Mouse (Mus musculus): ENCODE results near the gene Fancf. TPM values are rescaled to one million over a fixed set of nuclear protein-coding genes. Genes with fewer than 3 reads are reported as not detected.
A peak's percentile ranks its signal among the peaks of the same experiment; 100 is the strongest.

The Fancf gene
- polyA plus RNA-seq, 1 experiment from 2014 or later, result 15.5 TPM

- Histone ChIP-seq H3K27ac (ENCODE audit: low read depth, low read length) (no peak overlapping the region), H3K4me3 (ENCODE audit: low read depth, low read length) (no peak overlapping the region), H3K4me1 (replicated peaks; ENCODE audit: control insufficient read depth, insufficient read depth, low read length) (no peaks in the 10 kb centered on the region), H3K36me3 (ENCODE audit: control insufficient read depth, insufficient read depth, low read length) (no peaks in the 10 kb centered on the region), H3K9ac (ENCODE audit: low read length) (no peak overlapping the region), H3K27me3 (ENCODE audit: control insufficient read depth, insufficient read depth, low read length) (no peaks in the 10 kb centered on the region), H3K9me3 (ENCODE audit: control insufficient read depth, low read length) (no peaks in the 10 kb centered on the region), H3K4me2 (ENCODE audit: low read depth, low read length, severe bottlenecking) (no peak overlapping the region)
- no peak for DNase-seq (ENCODE audit: low spot score)
- WGBS, result 63% methylated on average over 3 of the region's 3 CpGs
- ATAC-seq (replicated peaks; ENCODE audit: low FRiP score), result no peak
Observed at GRCm38 (mm10) chr7:51885345-51885744, 23.3 kb upstream of the Fancf start.

GRCm38 (mm10) chr7:51880121-51880520, 18.1 kb upstream of the Fancf start:
- Histone ChIP-seq H3K4me2 (ENCODE audit: low read depth, low read length, severe bottlenecking) (no peak overlapping the region), H3K4me1 (replicated peaks; ENCODE audit: control insufficient read depth, insufficient read depth, low read length) (0 out of 2 replicates have a peak, but pooled peaks cover 2% of the 10 kb centered on the region), H3K9ac (ENCODE audit: low read length) (no peak overlapping the region), H3K4me3 (ENCODE audit: low read depth, low read length) (no peak overlapping the region), H3K36me3 (ENCODE audit: control insufficient read depth, insufficient read depth, low read length) (no peaks in the 10 kb centered on the region), H3K27ac (ENCODE audit: low read depth, low read length) (no peak overlapping the region), H3K9me3 (ENCODE audit: control insufficient read depth, low read length) (no peaks in the 10 kb centered on the region), H3K27me3 (ENCODE audit: control insufficient read depth, insufficient read depth, low read length) (no peaks in the 10 kb centered on the region)
- ATAC-seq (replicated peaks; ENCODE audit: low FRiP score), result no peak
- no peak for DNase-seq (ENCODE audit: low spot score)
- WGBS, result 80% methylated on average over 4 of the region's 4 CpGs

GRCm38 (mm10) chr7:51879136-51879723, 17.2 kb upstream of the Fancf start:
- H3K9ac ChIP-seq (ENCODE audit: low read length), result peak overlapping the region; percentile 79
- ATAC-seq (replicated peaks; ENCODE audit: low FRiP score), result peak; percentile 96
- H3K27me3 ChIP-seq (ENCODE audit: control insufficient read depth, insufficient read depth, low read length), result no peaks in the 10 kb centered on the region
- DNase-seq (ENCODE audit: low spot score), result peak; percentile 75
- peak overlapping the region; percentile 39 for H3K4me3 ChIP-seq (ENCODE audit: low read depth, low read length)
- H3K9me3 ChIP-seq (ENCODE audit: control insufficient read depth, low read length), result no peaks in the 10 kb centered on the region
- no peaks in the 10 kb centered on the region for H3K36me3 ChIP-seq (ENCODE audit: control insufficient read depth, insufficient read depth, low read length)
- H3K4me1 ChIP-seq (replicated peaks; ENCODE audit: control insufficient read depth, insufficient read depth, low read length), result 0 out of 2 replicates have a peak, but pooled peaks cover 2% of the 10 kb centered on the region
- H3K4me2 ChIP-seq (ENCODE audit: low read depth, low read length, severe bottlenecking), result peak overlapping the region; percentile 79
- 1% methylated on average over 17 of the region's 17 CpGs for WGBS
- peak overlapping the region; percentile 53; the same call in 1 of the 2 replicates for H3K27ac ChIP-seq (ENCODE audit: low read depth, low read length)

GRCm38 (mm10) chr7:51878730-51879129, 16.7 kb upstream of the Fancf start:
- Histone ChIP-seq H3K9me3 (ENCODE audit: control insufficient read depth, low read length) (no peaks in the 10 kb centered on the region), H3K4me1 (replicated peaks; ENCODE audit: control insufficient read depth, insufficient read depth, low read length) (0 out of 2 replicates have a peak, but pooled peaks cover 2% of the 10 kb centered on the region), H3K4me3 (ENCODE audit: low read depth, low read length) (peak overlapping the region; percentile 39), H3K27me3 (ENCODE audit: control insufficient read depth, insufficient read depth, low read length) (no peaks in the 10 kb centered on the region), H3K36me3 (ENCODE audit: control insufficient read depth, insufficient read depth, low read length) (no peaks in the 10 kb centered on the region), H3K27ac (ENCODE audit: low read depth, low read length) (peak overlapping the region; percentile 53; the same call in 1 of the 2 replicates), H3K4me2 (ENCODE audit: low read depth, low read length, severe bottlenecking) (peak overlapping the region; percentile 79), H3K9ac (ENCODE audit: low read length) (peak overlapping the region; percentile 79)
- WGBS, result 2% methylated on average over 8 of the region's 8 CpGs
- no peak for DNase-seq (ENCODE audit: low spot score)
- ATAC-seq (replicated peaks; ENCODE audit: low FRiP score), result no peak; the same call in 1 of the 2 replicates

- Histone ChIP-seq H3K4me1 (replicated peaks; ENCODE audit: control insufficient read depth, insufficient read depth, low read length) (0 out of 2 replicates have a peak, but pooled peaks cover 2% of the 10 kb centered on the region), H3K9ac (ENCODE audit: low read length) (no peak overlapping the region), H3K27ac (ENCODE audit: low read depth, low read length) (no peak overlapping the region), H3K9me3 (ENCODE audit: control insufficient read depth, low read length) (no peaks in the 10 kb centered on the region), H3K4me2 (ENCODE audit: low read depth, low read length, severe bottlenecking) (no peak overlapping the region), H3K36me3 (ENCODE audit: control insufficient read depth, insufficient read depth, low read length) (no peaks in the 10 kb centered on the region), H3K4me3 (ENCODE audit: low read depth, low read length) (no peak overlapping the region), H3K27me3 (ENCODE audit: control insufficient read depth, insufficient read depth, low read length) (no peaks in the 10 kb centered on the region)
- no peak for ATAC-seq (replicated peaks; ENCODE audit: low FRiP score)
- DNase-seq (ENCODE audit: low spot score), result no peak
Observed at GRCm38 (mm10) chr7:51876316-51876715, 14.2 kb upstream of the Fancf start.

- no peaks in the 10 kb centered on the region for H3K27me3 ChIP-seq (ENCODE audit: control insufficient read depth, insufficient read depth, low read length)
- no peak for DNase-seq (ENCODE audit: low spot score)
- H3K9ac ChIP-seq (ENCODE audit: low read length), result no peak overlapping the region
- no peaks in the 10 kb centered on the region for H3K9me3 ChIP-seq (ENCODE audit: control insufficient read depth, low read length)
- no peak overlapping the region for H3K4me3 ChIP-seq (ENCODE audit: low read depth, low read length)
- no peak overlapping the region for H3K4me2 ChIP-seq (ENCODE audit: low read depth, low read length, severe bottlenecking)
- no peak overlapping the region for H3K27ac ChIP-seq (ENCODE audit: low read depth, low read length)
- ATAC-seq (replicated peaks; ENCODE audit: low FRiP score), result no peak
- H3K36me3 ChIP-seq (ENCODE audit: control insufficient read depth, insufficient read depth, low read length), result no peaks in the 10 kb centered on the region
- H3K4me1 ChIP-seq (replicated peaks; ENCODE audit: control insufficient read depth, insufficient read depth, low read length), result no peaks in the 10 kb centered on the region
Observed at GRCm38 (mm10) chr7:51872597-51872996, 10.5 kb upstream of the Fancf start.

- no peak overlapping the region for H3K9ac ChIP-seq (ENCODE audit: low read length)
- WGBS, result 71% methylated on average over 1 of the region's 1 CpGs
- H3K27ac ChIP-seq (ENCODE audit: low read depth, low read length), result no peak overlapping the region
- DNase-seq (ENCODE audit: low spot score) (no peak), ATAC-seq (replicated peaks; ENCODE audit: low FRiP score) (no peak)
- no peaks in the 10 kb centered on the region for H3K4me1 ChIP-seq (replicated peaks; ENCODE audit: control insufficient read depth, insufficient read depth, low read length)
- no peaks in the 10 kb centered on the region for H3K9me3 ChIP-seq (ENCODE audit: control insufficient read depth, low read length)
- H3K36me3 ChIP-seq (ENCODE audit: control insufficient read depth, insufficient read depth, low read length), result no peaks in the 10 kb centered on the region
- no peak overlapping the region for H3K4me3 ChIP-seq (ENCODE audit: low read depth, low read length)
- H3K27me3 ChIP-seq (ENCODE audit: control insufficient read depth, insufficient read depth, low read length), result no peaks in the 10 kb centered on the region
- H3K4me2 ChIP-seq (ENCODE audit: low read depth, low read length, severe bottlenecking), result no peak overlapping the region
Observed at GRCm38 (mm10) chr7:51872041-51872440, 10.0 kb upstream of the Fancf start.

GRCm38 (mm10) chr7:51867983-51868382, 5.9 kb upstream of the Fancf start:
- 84% methylated on average over 1 of the region's 1 CpGs for WGBS
- no peaks in the 10 kb centered on the region for H3K36me3 ChIP-seq (ENCODE audit: control insufficient read depth, insufficient read depth, low read length)

GRCm38 (mm10) chr7:51865336-51865735, 3.3 kb upstream of the Fancf start:
- H3K27me3 ChIP-seq (ENCODE audit: control insufficient read depth, insufficient read depth, low read length), result no peaks in the 10 kb centered on the region
- no peaks in the 10 kb centered on the region for H3K36me3 ChIP-seq (ENCODE audit: control insufficient read depth, insufficient read depth, low read length)
- no peak overlapping the region for H3K9ac ChIP-seq (ENCODE audit: low read length)
- 82% methylated on average over 1 of the region's 1 CpGs for WGBS
- H3K27ac ChIP-seq (ENCODE audit: low read depth, low read length), result no peak overlapping the region
- no peak for DNase-seq (ENCODE audit: low spot score)
- no peaks in the 10 kb centered on the region for H3K9me3 ChIP-seq (ENCODE audit: control insufficient read depth, low read length)
- no peak overlapping the region for H3K4me3 ChIP-seq (ENCODE audit: low read depth, low read length)
- H3K4me1 ChIP-seq (replicated peaks; ENCODE audit: control insufficient read depth, insufficient read depth, low read length), result peaks cover 6% of the 10 kb centered on the region
- ATAC-seq (replicated peaks; ENCODE audit: low FRiP score), result no peak
- H3K4me2 ChIP-seq (ENCODE audit: low read depth, low read length, severe bottlenecking), result no peak overlapping the region

More at GRCm38 (mm10) chr7:51867983-51868382, 5.9 kb upstream of the Fancf start:
- Histone ChIP-seq H3K27ac (ENCODE audit: low read depth, low read length) (no peak overlapping the region), H3K4me1 (replicated peaks; ENCODE audit: control insufficient read depth, insufficient read depth, low read length) (no peaks in the 10 kb centered on the region), H3K9ac (ENCODE audit: low read length) (no peak overlapping the region), H3K9me3 (ENCODE audit: control insufficient read depth, low read length) (no peaks in the 10 kb centered on the region), H3K4me3 (ENCODE audit: low read depth, low read length) (no peak overlapping the region), H3K27me3 (ENCODE audit: control insufficient read depth, insufficient read depth, low read length) (no peaks in the 10 kb centered on the region), H3K4me2 (ENCODE audit: low read depth, low read length, severe bottlenecking) (no peak overlapping the region)
- no peak for ATAC-seq (replicated peaks; ENCODE audit: low FRiP score)
- DNase-seq (ENCODE audit: low spot score), result no peak

All from forebrain, embryonic 11.5 days (tissue).